Mouse (Mus musculus) heart, embryonic 16.5 days (tissue): ENCODE data around the gene Tssk1. TPM values are rescaled to one million over a fixed set of nuclear protein-coding genes. Genes with fewer than 3 reads are reported as not detected.

Experiments used
- ATAC-seq: fragments of 200-750 bp; cut with Nextera tagmentation; replicated peaks from 2 replicates; pipeline ENCODE4 v1.8.0; 2017; ENCODE audit warnings: moderate number of reproducible peaks; ENCODE audit not compliant: insufficient read depth, low FRiP score; ENCODE audit errors: extremely low read depth
- H3K27ac ChIP-seq: fragments of 300-500 bp; sonication (generic); 2 replicates; pipeline ENCODE4 v1.5.1; 2014; ENCODE audit warnings: mild to moderate bottlenecking, low read length, control low read depth, moderate library complexity
- H3K27me3 ChIP-seq: fragments of 300-500 bp; sonication (generic); 2 replicates; pipeline ENCODE4 v1.6.1; 2014; ENCODE audit warnings: low read length, mixed read lengths; ENCODE audit not compliant: control insufficient read depth, insufficient read depth
- H3K36me3 ChIP-seq: fragments of 300-500 bp; sonication (generic); 2 replicates; pipeline ENCODE4 v1.6.1; 2014; ENCODE audit not compliant: control insufficient read depth, insufficient read depth
- H3K4me1 ChIP-seq: fragments of 300-500 bp; sonication (generic); 2 replicates; pipeline ENCODE4 v1.6.1; 2014; ENCODE audit warnings: low read length, mixed read lengths; ENCODE audit not compliant: control insufficient read depth, insufficient read depth
- H3K4me2 ChIP-seq: fragments of 300-500 bp; sonication (generic); 2 replicates; pipeline ENCODE4 v1.6.1; 2014; ENCODE audit warnings: low read depth, mild to moderate bottlenecking, control low read depth, low read length
- H3K4me3 ChIP-seq: fragments of 300-500 bp; sonication (generic); 2 replicates; pipeline ENCODE4 v1.5.1; 2014; ENCODE audit warnings: mild to moderate bottlenecking, control low read depth, low read length
- H3K9ac ChIP-seq: fragments of 300-500 bp; sonication (generic); 2 replicates; pipeline ENCODE4 v1.6.1; 2014; ENCODE audit warnings: low read length, control low read depth
- H3K9me3 ChIP-seq: fragments of 300-500 bp; sonication (generic); replicated peaks from 2 replicates; pipeline ENCODE4 v1.6.1; 2016; ENCODE audit warnings: low read length; ENCODE audit not compliant: control insufficient read depth
- WGBS: fragments of 180-500 bp; shearing (Covaris S2); extraction: QIAGEN DNeasy Blood & Tissue Kit; methylation state at CpG from one replicate; pipeline ENCODE4 v1.1.7; 2014; 5-methylcytosine and 5-hydroxymethylcytosine counted together
- polyA plus RNA-seq: library from polyadenylated mRNA; unstranded; fragments of >200 nt; fragmentation: Nextera tagmentation; extraction: Ambion mirVana; gene quantifications from 2 replicates; pipeline ENCODE4 v1.2.1, GENCODE M21; 2015

Gene Tssk1
- polyA plus RNA-seq: 0.04 and 0.05 TPM in 2 replicates

DNA sequence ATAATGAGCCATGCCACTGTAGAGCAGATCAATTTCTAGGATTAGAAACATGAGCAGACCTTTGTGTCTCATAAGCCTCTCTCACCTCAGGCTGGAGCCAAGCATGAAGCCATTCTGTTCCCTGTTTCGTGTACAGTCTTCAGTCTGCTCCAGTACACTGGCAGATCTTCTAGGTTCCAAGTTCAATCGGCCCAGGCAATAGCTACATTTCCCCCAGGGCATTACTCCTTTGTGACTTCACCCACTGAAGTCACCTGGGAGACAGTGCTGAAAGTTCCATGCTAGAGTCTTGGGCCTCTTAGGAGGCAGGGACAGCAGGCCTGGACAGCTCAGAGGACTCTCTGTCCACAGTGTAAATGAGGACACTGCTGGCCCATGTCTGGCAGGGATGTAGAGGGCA is at the start of gene Tssk1:
Gene Tssk1 (plus strand): TSS at position 301 of the 400 bp plus-strand sequence.
- no peak within 1 kb of the TSS for H3K9ac ChIP-seq
- H3K36me3 ChIP-seq: peaks cover 5% of the 10 kb centered on the region
- H3K4me1 ChIP-seq: peaks cover 23% of the 10 kb centered on the region
- H3K27me3 ChIP-seq: no peaks in the 10 kb centered on the region
- no peak for ATAC-seq
- H3K27ac ChIP-seq: no peak within 1 kb of the TSS
- no peak within 1 kb of the TSS for H3K4me2 ChIP-seq
- WGBS: 78% methylated on average over 2 of the region's 2 CpGs
- H3K9me3 ChIP-seq: no peaks in the 10 kb centered on the region
- H3K4me3 ChIP-seq: no peak within 1 kb of the TSS

DNA sequence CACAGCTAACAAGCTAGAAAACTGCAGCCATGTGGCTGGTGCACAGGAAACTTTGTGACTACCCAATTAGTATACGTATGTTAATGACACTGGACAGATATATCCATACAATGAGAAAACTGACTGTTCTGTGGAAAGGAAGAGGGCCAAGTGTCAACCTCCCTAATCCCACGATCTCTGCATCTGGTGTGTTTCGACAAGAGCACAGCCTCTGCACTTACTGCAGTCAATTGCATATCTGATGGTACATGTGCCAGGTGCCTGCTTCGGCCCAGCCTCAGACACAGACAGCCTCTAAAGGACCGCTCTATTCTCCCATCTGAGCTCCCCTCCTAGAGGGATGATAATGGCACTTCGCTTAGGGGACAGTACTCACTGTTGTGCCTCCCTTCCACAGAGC is 45.6 kb upstream of the Tssk1 start:
- 83% methylated on average over 6 of the region's 6 CpGs for WGBS
- peaks cover 46% of the 10 kb centered on the region for H3K36me3 ChIP-seq

DNA sequence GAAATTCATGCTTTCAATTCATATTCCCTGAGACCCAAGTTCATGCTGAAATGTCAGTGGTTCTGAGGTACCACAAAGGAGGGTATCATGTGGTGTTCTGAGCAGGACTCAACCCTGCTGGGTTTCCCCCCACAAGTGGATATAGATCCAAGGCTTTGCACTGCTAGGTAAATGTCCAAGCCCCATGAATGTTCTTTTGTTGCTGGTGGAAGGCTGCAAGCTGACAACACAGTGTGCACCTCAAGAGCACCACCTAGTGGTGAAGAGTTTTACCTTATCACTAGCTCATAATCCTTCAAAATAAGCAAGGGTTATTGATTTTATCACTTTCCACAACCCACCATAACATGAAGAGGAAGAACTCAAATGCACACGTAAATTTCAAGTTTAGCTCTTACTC is 45.1 kb upstream of the Tssk1 start:
- H3K4me3 ChIP-seq: no peak overlapping the region
- H3K36me3 ChIP-seq: peaks cover 44% of the 10 kb centered on the region
- no peak overlapping the region for H3K4me2 ChIP-seq
- H3K9me3 ChIP-seq: no peaks in the 10 kb centered on the region
- no peaks in the 10 kb centered on the region for H3K4me1 ChIP-seq
- no peak overlapping the region for H3K27ac ChIP-seq
- 18% methylated on average over 1 of the region's 1 CpGs for WGBS
- ATAC-seq: no peak
- no peaks in the 10 kb centered on the region for H3K27me3 ChIP-seq
- no peak overlapping the region for H3K9ac ChIP-seq

More for the DNA sequence above, 45.6 kb upstream of the Tssk1 start:
- H3K9ac ChIP-seq: no peak overlapping the region
- H3K27ac ChIP-seq: no peak overlapping the region
- no peaks in the 10 kb centered on the region for H3K9me3 ChIP-seq
- H3K27me3 ChIP-seq: no peaks in the 10 kb centered on the region
- no peak overlapping the region for H3K4me2 ChIP-seq
- no peaks in the 10 kb centered on the region for H3K4me1 ChIP-seq
- no peak overlapping the region for H3K4me3 ChIP-seq
- no peak for ATAC-seq

DNA sequence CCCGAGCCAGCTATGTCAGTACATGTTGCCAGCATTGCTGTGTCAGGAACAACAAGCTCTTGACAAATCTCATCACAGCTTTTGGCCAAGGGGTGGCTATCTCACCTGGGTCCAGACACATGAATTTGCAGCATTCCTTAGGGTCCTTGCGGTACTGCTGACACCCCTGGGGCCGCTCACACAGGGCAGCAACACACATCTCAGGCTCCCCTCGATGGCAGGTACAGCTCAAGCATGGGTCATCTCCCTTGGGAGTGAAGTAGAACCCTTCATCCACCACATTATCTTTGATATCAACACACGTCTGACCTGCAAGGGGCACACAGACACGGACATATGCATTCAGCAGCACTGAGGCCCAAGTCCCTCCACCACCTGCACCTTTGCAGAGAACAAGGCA is 44.5 kb upstream of the Tssk1 start:
- no peaks in the 10 kb centered on the region for H3K9me3 ChIP-seq

DNA sequence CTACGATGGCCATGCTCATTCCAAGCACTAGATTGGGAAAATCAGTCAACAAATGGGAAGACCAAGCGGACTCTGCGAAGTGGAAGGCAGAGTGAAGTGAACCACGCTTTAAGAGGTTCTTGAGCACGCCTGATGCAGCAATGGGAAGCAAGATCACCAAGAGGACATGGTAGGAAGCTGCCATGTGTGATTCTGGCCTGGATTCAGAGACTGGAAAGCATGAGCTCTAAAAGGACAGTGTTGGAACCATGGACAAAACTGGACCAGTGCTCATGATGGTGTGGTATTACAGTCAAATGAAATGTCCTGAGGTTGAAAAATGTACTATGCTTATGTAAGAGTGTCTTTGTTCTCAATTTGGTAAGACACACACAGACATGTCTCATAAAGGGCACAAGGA is 42.7 kb upstream of the Tssk1 start:
- Histone ChIP-seq H3K27me3 (no peaks in the 10 kb centered on the region), H3K4me3 (no peak overlapping the region), H3K36me3 (peaks cover 42% of the 10 kb centered on the region), H3K9me3 (no peaks in the 10 kb centered on the region), H3K4me1 (no peaks in the 10 kb centered on the region), H3K27ac (no peak overlapping the region), H3K9ac (no peak overlapping the region), H3K4me2 (no peak overlapping the region)
- 96% methylated on average over 5 of the region's 5 CpGs for WGBS
- ATAC-seq: no peak

More for the DNA sequence above, 44.5 kb upstream of the Tssk1 start:
- H3K4me2 ChIP-seq: no peak overlapping the region
- no peak for ATAC-seq
- no peaks in the 10 kb centered on the region for H3K27me3 ChIP-seq
- H3K9ac ChIP-seq: no peak overlapping the region
- H3K36me3 ChIP-seq: peaks cover 44% of the 10 kb centered on the region
- H3K27ac ChIP-seq: no peak overlapping the region
- 75% methylated on average over 6 of the region's 6 CpGs for WGBS
- H3K4me3 ChIP-seq: no peak overlapping the region
- no peaks in the 10 kb centered on the region for H3K4me1 ChIP-seq

DNA sequence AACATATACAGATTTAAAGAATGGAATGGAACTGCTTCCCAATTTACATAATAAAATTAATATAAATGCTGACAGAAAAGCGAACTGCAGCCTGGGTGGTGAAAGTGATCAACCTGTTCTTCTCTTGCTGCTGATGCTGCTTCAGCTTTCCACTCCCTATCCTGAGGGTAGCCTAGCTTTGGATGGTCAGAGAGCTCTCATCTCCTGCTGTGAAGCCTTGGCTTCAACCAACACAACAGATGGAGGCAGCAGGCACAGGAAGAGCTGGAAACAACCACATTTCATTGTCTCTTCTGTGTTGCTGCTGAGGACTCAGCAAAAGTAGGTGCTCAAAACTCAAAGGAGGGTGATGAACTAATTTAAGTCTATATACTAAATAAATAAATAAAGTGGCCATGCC is 42.2 kb upstream of the Tssk1 start:
- no peaks in the 10 kb centered on the region for H3K27me3 ChIP-seq

DNA sequence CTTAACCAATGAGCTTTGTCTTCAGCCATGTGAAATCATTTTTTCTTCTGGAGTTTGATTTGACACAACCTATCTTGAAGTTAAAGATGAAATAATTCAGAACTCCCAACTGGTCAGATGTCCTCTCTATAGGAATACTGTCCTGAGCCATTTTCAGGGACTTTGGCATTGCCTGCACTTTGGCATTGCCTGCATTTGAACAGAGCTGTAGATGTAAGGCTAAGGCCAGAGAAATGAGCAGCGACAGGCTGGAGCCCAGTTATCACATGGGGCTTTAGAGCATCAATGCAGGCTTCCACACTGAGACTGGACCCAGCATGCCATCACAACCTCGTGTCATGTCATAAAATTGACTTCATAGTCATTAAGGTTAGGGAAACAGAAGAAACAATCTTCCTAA is 40.8 kb upstream of the Tssk1 start:
- Histone ChIP-seq H3K9me3 (no peaks in the 10 kb centered on the region), H3K9ac (no peak overlapping the region), H3K4me3 (no peak overlapping the region), H3K27me3 (no peaks in the 10 kb centered on the region), H3K36me3 (peaks cover 58% of the 10 kb centered on the region), H3K4me1 (no peaks in the 10 kb centered on the region), H3K27ac (no peak overlapping the region), H3K4me2 (no peak overlapping the region)
- no peak for ATAC-seq
- 86% methylated on average over 2 of the region's 2 CpGs for WGBS

More for the DNA sequence above, 42.2 kb upstream of the Tssk1 start:
- no peak for ATAC-seq
- Histone ChIP-seq H3K4me3 (no peak overlapping the region), H3K4me1 (no peaks in the 10 kb centered on the region), H3K36me3 (peaks cover 46% of the 10 kb centered on the region), H3K9me3 (no peaks in the 10 kb centered on the region), H3K4me2 (no peak overlapping the region), H3K27ac (no peak overlapping the region), H3K9ac (no peak overlapping the region)
- WGBS: 93% methylated on average over 1 of the region's 1 CpGs

DNA sequence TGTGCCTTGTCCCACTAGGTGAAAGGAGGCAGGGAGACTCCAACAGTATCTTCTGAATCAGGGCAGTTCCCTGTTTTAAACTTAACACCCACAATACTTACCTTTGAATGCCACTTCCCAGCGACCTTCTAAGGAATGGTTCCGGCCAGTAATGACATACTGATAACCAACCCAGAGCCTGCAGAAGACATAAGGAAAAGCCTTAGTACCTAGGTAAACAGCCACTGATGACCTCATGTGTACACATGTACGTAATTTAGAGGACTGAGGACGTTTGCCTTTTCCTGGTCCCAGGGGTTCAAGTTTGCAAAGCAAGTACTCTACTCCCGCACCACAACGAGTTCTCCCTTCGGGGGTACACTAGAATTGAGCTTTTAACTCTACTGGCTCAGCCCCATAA is 36.9 kb upstream of the Tssk1 start:
- ATAC-seq: no peak
- no peaks in the 10 kb centered on the region for H3K4me1 ChIP-seq
- WGBS: 86% methylated on average over 7 of the region's 7 CpGs
- H3K36me3 ChIP-seq: peaks cover 59% of the 10 kb centered on the region
- no peaks in the 10 kb centered on the region for H3K27me3 ChIP-seq
- no peaks in the 10 kb centered on the region for H3K9me3 ChIP-seq
- no peak overlapping the region for H3K4me3 ChIP-seq
- H3K4me2 ChIP-seq: no peak overlapping the region
- no peak overlapping the region for H3K9ac ChIP-seq
- H3K27ac ChIP-seq: no peak overlapping the region

DNA sequence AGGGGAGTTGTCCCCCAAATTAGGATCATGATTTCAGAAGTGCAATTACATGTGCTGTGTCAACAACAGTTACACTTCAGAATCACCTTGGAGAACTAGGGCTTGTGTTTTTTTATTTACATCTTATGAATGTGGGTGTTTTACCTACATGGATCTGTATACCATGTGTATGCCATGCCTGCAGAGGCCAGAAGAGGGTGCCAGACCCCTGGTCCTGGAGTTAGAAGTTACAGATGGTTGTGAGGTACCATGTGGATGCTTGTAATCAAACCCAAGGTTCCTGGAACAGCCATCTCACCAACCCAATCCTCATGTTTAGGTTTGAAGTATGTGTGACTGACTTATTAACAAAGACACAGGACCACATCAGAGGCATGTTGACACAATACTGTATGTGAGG is 35.4 kb upstream of the Tssk1 start:
- H3K9ac ChIP-seq: no peak overlapping the region
- no peak overlapping the region for H3K27ac ChIP-seq
- no peaks in the 10 kb centered on the region for H3K27me3 ChIP-seq
- H3K4me1 ChIP-seq: no peaks in the 10 kb centered on the region
- H3K36me3 ChIP-seq: peaks cover 52% of the 10 kb centered on the region
- no peaks in the 10 kb centered on the region for H3K9me3 ChIP-seq
- no peak overlapping the region for H3K4me2 ChIP-seq
- ATAC-seq: no peak
- no peak overlapping the region for H3K4me3 ChIP-seq

DNA sequence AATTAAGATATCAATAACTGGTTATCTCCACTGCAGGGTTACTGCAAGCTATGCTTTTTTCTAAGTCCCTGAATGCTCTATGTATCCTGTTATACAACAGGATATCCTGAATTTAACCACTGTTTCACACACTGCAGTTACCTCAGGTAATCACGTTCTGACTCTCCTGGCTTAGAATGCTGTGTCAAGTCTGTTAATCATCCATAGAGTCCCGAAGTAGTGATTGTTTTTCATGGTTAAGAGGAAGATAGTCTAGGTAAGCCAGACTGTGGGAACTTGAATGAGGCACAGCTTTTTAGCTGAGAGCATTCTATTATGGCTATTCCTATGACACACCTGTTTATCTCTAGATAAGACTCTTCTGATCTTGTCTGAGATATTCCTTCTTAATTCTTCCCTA is 28.7 kb upstream of the Tssk1 start:
- no peak for ATAC-seq
- H3K4me2 ChIP-seq: no peak overlapping the region
- H3K36me3 ChIP-seq: 0 out of 2 replicates have a peak, but pooled peaks cover 3% of the 10 kb centered on the region
- H3K4me3 ChIP-seq: no peak overlapping the region
- WGBS: 78% methylated on average over 2 of the region's 2 CpGs
- H3K9me3 ChIP-seq: no peaks in the 10 kb centered on the region
- no peaks in the 10 kb centered on the region for H3K4me1 ChIP-seq
- H3K9ac ChIP-seq: no peak overlapping the region
- H3K27me3 ChIP-seq: no peaks in the 10 kb centered on the region
- H3K27ac ChIP-seq: no peak overlapping the region
